Mouse (Mus musculus) heart, postnatal 4 days (tissue): ENCODE data around the gene Stx2. TPM values are rescaled to one million over a fixed set of nuclear protein-coding genes. Genes with fewer than 3 reads are reported as not detected.
A peak's percentile ranks its signal among the peaks of the same experiment; 100 is the strongest.
"Not testable (repeated sequence)": the region's sequence is repeated elsewhere in the genome, so short reads cannot be mapped to it uniquely, and the experiment has no call there.

Source experiments
- DNase-seq: peaks from one replicate; pipeline ENCODE4 v3.0.0; 2021
- total RNA-seq, 2 experiments: library from RNA; stranded (reverse); gene quantifications; 2 replicates each; pipeline ENCODE4 v1.2.3; 2021

Stx2 gene
- total RNA-seq, 2 experiments from 2014 or later: 20.4 to 21.6 TPM

- no peak for DNase-seq
Measured at GRCm38 (mm10) chr5:129009577-129009976, 1.2 kb upstream of the Stx2 start.

- peak; percentile 33 for DNase-seq
Measured at GRCm38 (mm10) chr5:129008008-129008407, 366 bp downstream of the Stx2 start.

- DNase-seq: no peak
Measured at GRCm38 (mm10) chr5:129007105-129007957, 1.0 kb downstream of the Stx2 start.

GRCm38 (mm10) chr5:129006031-129006788 lies 2.2 kb downstream of the Stx2 start:
- DNase-seq: peak; percentile 21

- no peak for DNase-seq
Measured at GRCm38 (mm10) chr5:129005416-129005815, 3.0 kb downstream of the Stx2 start.

- peak; percentile 52 for DNase-seq
Measured at GRCm38 (mm10) chr5:129002571-129003011, 5.8 kb downstream of the Stx2 start.

GRCm38 (mm10) chr5:129000706-129001468 lies 7.5 kb downstream of the Stx2 start:
- no peak for DNase-seq

- no peak for DNase-seq
Measured at GRCm38 (mm10) chr5:128987141-128987954, 21.0 kb downstream of the Stx2 start.

GRCm38 (mm10) chr5:128985946-128986345 lies 22.4 kb downstream of the Stx2 start:
- DNase-seq: no peak

- no peak for DNase-seq
Measured at GRCm38 (mm10) chr5:128984536-128984935, 23.8 kb downstream of the Stx2 start.

GRCm38 (mm10) chr5:128981607-128982006 lies 26.8 kb downstream of the Stx2 start:
- peak; percentile 79 for DNase-seq

GRCm38 (mm10) chr5:128980857-128981256 lies 27.5 kb downstream of the Stx2 start:
- no peak for DNase-seq

GRCm38 (mm10) chr5:128978957-128979356 lies 29.4 kb downstream of the Stx2 start:
- DNase-seq: no peak

GRCm38 (mm10) chr5:128977466-128977865 lies 30.9 kb downstream of the Stx2 start:
- DNase-seq: not testable (repeated sequence)

- DNase-seq: peak; percentile 38
Measured at GRCm38 (mm10) chr5:128976266-128976665, 32.1 kb downstream of the Stx2 start.

- peak; percentile 80 for DNase-seq
Measured at GRCm38 (mm10) chr5:128971298-128971697, 37.1 kb downstream of the Stx2 start.

- no peak for DNase-seq
Measured at GRCm38 (mm10) chr5:128970878-128971277, 37.5 kb downstream of the Stx2 start.

GRCm38 (mm10) chr5:128964353-128964752 lies 44.0 kb downstream of the Stx2 start:
- no peak for DNase-seq

GRCm38 (mm10) chr5:128958916-128959315 lies 49.5 kb downstream of the Stx2 start:
- DNase-seq: no peak

GRCm38 (mm10) chr5:128954371-128954770 lies 54.0 kb downstream of the Stx2 start:
- peak; percentile 35 for DNase-seq

GRCm38 (mm10) chr5:128953278-128954070 lies 54.9 kb downstream of the Stx2 start, which contains the start of gene Rimbp2:
Gene Rimbp2 (minus strand): TSS chr5:128953486.
- DNase-seq: peak; percentile 19
